Mouse (Mus musculus): ENCODE measurements around the gene Slc15a3.

DNA sequence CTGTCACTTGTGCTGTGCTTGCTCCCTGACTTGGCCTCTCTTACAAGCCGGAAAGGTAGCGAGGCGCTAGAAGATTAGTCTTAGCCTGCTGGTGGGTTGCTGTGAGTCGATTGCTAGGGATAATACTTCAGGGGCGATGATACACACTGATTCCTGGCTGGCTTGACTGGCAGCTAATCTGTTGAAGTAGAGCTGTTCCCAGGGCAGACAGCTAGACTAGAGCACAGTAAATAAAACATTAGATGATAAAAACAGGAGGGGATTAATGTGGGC is 66.1 kb downstream of the Slc15a3 start:
- TF ChIP-seq TAL1 (IDR thresholded peaks at IDR 0.05; ENCODE audit: low read length): no peak
- no peak for TF ChIP-seq GATA1 (IDR thresholded peaks at IDR 0.05; ENCODE audit: low read length)

All from erythroblast, embryonic 14.5 days (primary cell).